8 mouse cellular contexts compared by ENCODE assay signal in the genomic region with DNA sequence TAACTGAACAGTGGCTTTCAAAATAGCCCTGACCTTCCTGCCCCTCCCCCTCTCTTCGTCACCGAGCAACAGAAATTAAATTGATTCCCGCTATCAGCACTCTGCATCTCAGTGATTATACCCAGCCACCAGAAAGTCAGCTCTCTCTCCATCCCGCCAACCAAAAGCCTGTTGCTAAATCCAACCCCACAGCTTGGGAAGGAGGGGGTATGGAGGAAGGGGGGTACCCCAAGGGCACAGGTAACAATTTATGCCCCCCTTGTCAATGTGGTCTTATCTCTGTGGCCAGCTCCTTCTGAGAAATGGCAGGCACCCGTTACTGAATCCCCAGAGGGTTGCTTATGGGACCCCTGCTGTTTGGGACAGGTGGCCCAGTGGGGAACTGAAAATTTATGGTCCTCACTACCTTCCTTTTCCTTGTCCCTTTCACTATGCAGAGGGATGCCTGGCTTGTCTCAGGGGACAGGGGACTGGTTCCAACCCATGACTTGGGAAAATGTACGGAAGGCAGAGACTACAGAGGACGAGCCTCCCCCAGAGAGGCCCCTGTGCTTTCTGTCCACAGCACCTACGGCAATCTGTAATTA.
A peak's percentile ranks its signal among the peaks of the same experiment; 100 is the strongest.
DNase-seq lines count a peak whose midpoint lies in the region; ATAC-seq lines count a peak whose summit lies in the region.

No protein-coding gene starts in this region.

- H3K4me3 ChIP-seq in kidney, embryonic 15.5 days (replicated peaks), result no peak overlapping the region
- no peak overlapping the region for H3K4me3 ChIP-seq in brown adipose tissue, adult 24 weeks (ENCODE audit: insufficient read depth, low read depth, low read length)
- H3K4me3 ChIP-seq in intestine, embryonic 14.5 days (ENCODE audit: low read depth, low read length), result no peak overlapping the region
- no peak overlapping the region for H3K4me3 ChIP-seq in neural tube, embryonic 12.5 days

- peaks cover 95% of the 10 kb centered on the region for H3K4me1 ChIP-seq in kidney, embryonic 15.5 days
- peaks cover 42% of the 10 kb centered on the region for H3K4me1 ChIP-seq in brown adipose tissue, adult 24 weeks (ENCODE audit: control insufficient read depth, insufficient read depth, insufficient read length, low read length)
- H3K4me1 ChIP-seq in intestine, embryonic 14.5 days (replicated peaks; ENCODE audit: control insufficient read depth, insufficient read depth, low read length), result peaks cover 86% of the 10 kb centered on the region
- peaks cover 94% of the 10 kb centered on the region for H3K4me1 ChIP-seq in neural tube, embryonic 12.5 days

- H3K36me3 ChIP-seq in kidney, embryonic 15.5 days, result no peaks in the 10 kb centered on the region
- no peaks in the 10 kb centered on the region for H3K36me3 ChIP-seq in intestine, embryonic 14.5 days (ENCODE audit: control insufficient read depth, insufficient read depth, low read length)
- H3K36me3 ChIP-seq in neural tube, embryonic 12.5 days, result no peaks in the 10 kb centered on the region

- no peak for DNase-seq in kidney, adult 18-20 months
- DNase-seq in intestine, embryonic 14.5 days (ENCODE audit: low spot score), result no peak
- no peak for DNase-seq in thymus, postnatal 36 days
- DNase-seq in urinary bladder, adult 18-20 months (ENCODE audit: low spot score in 2 of 2), result no peak
- DNase-seq in ovary, postnatal 10 days (ENCODE audit: low spot score), result no peak

- no peak overlapping the region for H3K4me2 ChIP-seq in kidney, embryonic 15.5 days
- H3K4me2 ChIP-seq in intestine, embryonic 14.5 days (ENCODE audit: low read length), result no peak overlapping the region
- peak overlapping the region; percentile 9; the same call in 1 of the 2 replicates for H3K4me2 ChIP-seq in neural tube, embryonic 12.5 days (replicated peaks)

- WGBS in kidney, embryonic 15.5 days, result 34% methylated on average over 8 of the region's 8 CpGs
- WGBS in intestine, embryonic 14.5 days, result 43% methylated on average over 8 of the region's 8 CpGs
- WGBS in neural tube, embryonic 12.5 days, result 25% methylated on average over 8 of the region's 8 CpGs

- H3K9ac ChIP-seq in kidney, embryonic 15.5 days, result no peak overlapping the region
- H3K9ac ChIP-seq in intestine, embryonic 14.5 days (ENCODE audit: low read length), result no peak overlapping the region
- no peak overlapping the region for H3K9ac ChIP-seq in neural tube, embryonic 12.5 days

- no peaks in the 10 kb centered on the region for H3K9me3 ChIP-seq in kidney, embryonic 15.5 days (replicated peaks)
- no peaks in the 10 kb centered on the region for H3K9me3 ChIP-seq in intestine, embryonic 14.5 days (ENCODE audit: control insufficient read depth, low read length)
- H3K9me3 ChIP-seq in neural tube, embryonic 12.5 days, result no peaks in the 10 kb centered on the region

- ATAC-seq in kidney, embryonic 15.5 days (replicated peaks; ENCODE audit: low FRiP score), result no peak
- ATAC-seq in intestine, embryonic 14.5 days (replicated peaks; ENCODE audit: low FRiP score, low TSS enrichment, low read depth), result no peak; the same call in 1 of the 2 replicates
- no peak for ATAC-seq in neural tube, embryonic 12.5 days (ENCODE audit: low FRiP score, low read depth)

- no peaks in the 10 kb centered on the region for H3K27me3 ChIP-seq in kidney, embryonic 15.5 days
- H3K27me3 ChIP-seq in intestine, embryonic 14.5 days (replicated peaks; ENCODE audit: control insufficient read depth, insufficient read depth, low read length), result no peaks in the 10 kb centered on the region
- no peaks in the 10 kb centered on the region for H3K27me3 ChIP-seq in neural tube, embryonic 12.5 days (replicated peaks)

- peak overlapping the region; percentile 97 for H3K27ac ChIP-seq in kidney, embryonic 15.5 days
- peak overlapping the region; percentile 72 for H3K27ac ChIP-seq in brown adipose tissue, adult 24 weeks (replicated peaks; ENCODE audit: low read depth, low read length)
- peak overlapping the region; percentile 87 for H3K27ac ChIP-seq in intestine, embryonic 14.5 days (ENCODE audit: low read depth)
- H3K27ac ChIP-seq in neural tube, embryonic 12.5 days, result 0 out of 2 replicates have a peak overlapping the region, but pooled peaks have one; percentile 18

Comparison
In these comparisons a context has a peak if more than half of its experiments do, and no peak if none do; other contexts are left out.
1. H3K27ac ChIP-seq: peak in every context shown above with its lines; median percentile 97 in kidney, embryonic 15.5 days; 87 in intestine, embryonic 14.5 days; 72 in brown adipose tissue, adult 24 weeks; 18 in neural tube, embryonic 12.5 days.